Mouse (Mus musculus): ENCODE measurements around the gene Gm49353. TPM values are rescaled to one million over a fixed set of nuclear protein-coding genes. Genes with fewer than 3 reads are reported as not detected.

Gm49353 gene
- not detected in 2 replicates for polyA plus RNA-seq (2012; ENCODE audit: low replicate concordance)

DNA sequence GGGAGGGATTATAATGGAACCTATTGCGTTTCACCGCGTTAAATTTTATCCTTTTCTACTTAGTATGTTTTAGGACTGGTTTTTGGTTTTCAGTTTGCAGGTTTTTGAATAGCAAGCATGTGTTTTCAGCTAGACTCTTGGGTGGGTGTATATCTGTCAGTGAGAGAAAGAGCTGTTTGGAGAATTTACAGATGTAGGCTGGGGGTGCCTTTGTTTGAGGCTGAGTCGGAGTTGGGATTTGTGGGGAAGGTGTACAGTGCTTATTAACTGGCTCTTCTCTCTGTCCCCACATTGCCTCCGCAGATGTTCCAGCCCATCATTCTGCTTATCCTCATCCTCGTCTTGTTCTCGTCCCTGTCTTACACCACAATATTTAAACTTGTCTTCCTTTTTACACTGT lies at the start of gene Gm49353:
TSS of gene Gm49353 (plus strand) at position 313 of the 400 bp plus-strand sequence.

DNA sequence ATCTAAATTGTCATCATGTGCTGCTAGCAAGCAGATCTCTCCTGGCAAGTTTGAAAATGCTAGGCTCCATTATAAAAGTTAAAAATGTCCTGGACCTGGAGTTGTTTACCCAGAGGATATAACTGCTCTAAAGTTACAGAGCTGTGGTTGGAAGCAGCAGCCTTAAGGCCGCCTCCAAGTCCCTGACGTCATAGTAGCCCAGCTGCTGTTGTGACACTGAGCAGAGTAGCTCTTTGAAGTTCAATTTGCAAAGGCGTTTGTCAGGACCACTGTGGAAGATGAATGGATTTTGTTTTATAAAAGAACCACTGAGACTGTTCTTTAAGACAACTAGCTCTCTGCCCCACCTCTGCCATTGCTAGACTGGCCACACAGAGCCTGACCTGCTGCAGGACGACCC lies 12.7 kb downstream of the Gm49353 start, which contains the start of gene 9330159F19Rik:
TSS of gene 9330159F19Rik (plus strand) at position 154 of the 400 bp plus-strand sequence.

Other genes with a start within 250 kb of the Gm49353 start
- gene 2310057J18Rik, start 212.7 kb upstream of the Gm49353 start, polyA plus RNA-seq (2012; ENCODE audit: low replicate concordance): not detected in 2 replicates
- gene Soga3, start 55.1 kb upstream of the Gm49353 start, polyA plus RNA-seq (2012; ENCODE audit: low replicate concordance): 0.06 TPM in 1 of 2 replicates, not detected in the other
- gene 9330159F19Rik, start 12.7 kb downstream of the Gm49353 start, polyA plus RNA-seq (2012; ENCODE audit: low replicate concordance): not detected in 2 replicates
- gene Echdc1, start 114.2 kb downstream of the Gm49353 start, polyA plus RNA-seq (2012; ENCODE audit: low replicate concordance): 0.42 and 1.2 TPM in 2 replicates
- 2.2 and 2.4 TPM in 2 replicates for gene Rnf146, start 163.5 kb downstream of the Gm49353 start, polyA plus RNA-seq (2012; ENCODE audit: low replicate concordance)

Measured in leukemia stem cell, adult 10-12 weeks (primary cell).